Mouse (Mus musculus): ENCODE measurements around the gene Galnt17. TPM values are rescaled to one million over a fixed set of nuclear protein-coding genes. Genes with fewer than 3 reads are reported as not detected.

Gene Galnt17
- polyA plus RNA-seq, 1 experiment from 2014 or later, result 0.29 TPM

DNA sequence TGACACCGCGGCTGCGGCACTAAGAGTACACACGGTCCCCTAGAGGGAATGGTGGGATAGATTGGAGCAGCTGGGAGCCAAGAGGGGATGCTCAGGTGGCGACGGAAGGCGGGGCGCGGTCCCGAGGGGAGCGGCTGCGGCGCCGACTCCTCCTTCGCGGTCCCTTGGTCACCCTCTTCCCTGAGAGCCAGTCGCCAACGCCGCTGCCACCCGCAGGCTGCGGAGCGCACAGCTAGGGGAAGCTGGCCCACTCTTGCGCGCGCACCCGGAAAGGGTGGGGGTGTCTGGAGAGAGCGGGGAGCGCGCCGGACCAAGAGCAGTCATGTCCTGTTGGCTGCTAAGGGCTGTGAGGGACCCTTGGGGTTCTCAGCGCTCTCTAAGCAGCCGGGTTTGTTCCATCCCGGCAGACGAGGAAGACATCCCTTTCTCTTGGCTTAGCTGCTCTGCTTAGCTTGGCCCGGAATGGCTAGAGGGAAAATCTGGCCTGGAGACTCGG lies 593 bp downstream of the Galnt17 start:
- Histone ChIP-seq H3K4me3 (ENCODE audit: low read depth, low read length) (peak overlapping the region; percentile 42), H3K27ac (ENCODE audit: low read depth, low read length) (no peak overlapping the region), H3K9me3 (ENCODE audit: control insufficient read depth) (no peaks in the 10 kb centered on the region), H3K9ac (ENCODE audit: low read depth, low read length) (0 out of 2 replicates have a peak overlapping the region, but pooled peaks have one; percentile 2), H3K36me3 (ENCODE audit: control insufficient read depth, insufficient read depth) (no peaks in the 10 kb centered on the region), H3K4me1 (replicated peaks; ENCODE audit: control insufficient read depth, insufficient read depth, low read length) (no peaks in the 10 kb centered on the region), H3K4me2 (replicated peaks; ENCODE audit: low read depth) (peak overlapping the region; percentile 72), H3K27me3 (replicated peaks; ENCODE audit: control insufficient read depth, insufficient read depth, low read length) (peaks cover 20% of the 10 kb centered on the region)
- peak; percentile 42; the same call in 1 of the 2 replicates for TF ChIP-seq CTCF (IDR thresholded peaks at IDR 0.05; ENCODE audit: low read depth)
- ATAC-seq, result peak; percentile 19; the same call in 1 of the 2 replicates
- WGBS, result 1% methylated on average over 36 of the region's 36 CpGs

DNA sequence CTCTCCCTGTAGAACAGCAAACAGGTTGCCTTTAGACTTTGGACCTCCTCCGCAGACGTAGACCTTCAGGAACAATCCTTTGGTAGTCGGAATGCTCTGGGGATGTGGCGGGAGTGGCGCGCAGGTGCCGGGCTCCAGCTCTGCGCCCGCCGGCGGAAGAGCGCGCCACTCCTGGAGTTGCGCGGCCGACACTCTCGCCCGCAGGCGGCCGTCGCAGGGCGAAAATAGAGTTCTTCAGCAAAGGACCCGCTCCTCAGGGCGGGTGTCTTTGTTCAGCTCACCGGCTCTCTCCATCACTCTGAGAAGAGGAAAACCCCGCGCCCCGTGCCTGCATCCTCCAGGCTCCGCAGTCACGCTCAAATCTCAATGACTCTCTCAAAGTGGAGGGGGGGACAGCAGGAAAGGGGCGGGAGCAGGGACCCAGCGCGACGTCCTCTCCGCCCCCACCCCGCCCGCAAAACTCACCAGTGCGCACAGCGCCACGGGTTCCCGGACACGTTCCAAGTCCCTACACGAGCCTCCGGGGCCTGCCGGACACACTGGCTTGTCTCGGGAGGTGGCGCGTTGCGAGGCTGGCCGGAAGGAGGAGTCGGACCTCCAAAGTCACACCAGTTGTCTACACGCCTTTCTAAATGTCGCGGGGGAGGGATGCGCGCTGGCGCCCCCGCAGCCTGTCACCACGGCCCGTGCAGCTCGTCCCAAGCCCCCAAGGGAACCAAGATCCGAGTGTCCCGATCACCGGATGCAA lies 1.2 kb downstream of the Galnt17 start:
- no peaks in the 10 kb centered on the region for H3K36me3 ChIP-seq (ENCODE audit: control insufficient read depth, insufficient read depth)
- H3K9ac ChIP-seq (ENCODE audit: low read depth, low read length), result 0 out of 2 replicates have a peak overlapping the region, but pooled peaks have one; percentile 2
- H3K27ac ChIP-seq (ENCODE audit: low read depth, low read length), result no peak overlapping the region
- WGBS, result under 1% methylated on average over 64 of the region's 64 CpGs
- peaks cover 20% of the 10 kb centered on the region for H3K27me3 ChIP-seq (replicated peaks; ENCODE audit: control insufficient read depth, insufficient read depth, low read length)
- no peak for ATAC-seq
- H3K4me1 ChIP-seq (replicated peaks; ENCODE audit: control insufficient read depth, insufficient read depth, low read length), result no peaks in the 10 kb centered on the region
- peak overlapping the region; percentile 42 for H3K4me3 ChIP-seq (ENCODE audit: low read depth, low read length)
- H3K4me2 ChIP-seq (replicated peaks; ENCODE audit: low read depth), result peak overlapping the region; percentile 72
- TF ChIP-seq CTCF (IDR thresholded peaks at IDR 0.05; ENCODE audit: low read depth), result no peak
- no peaks in the 10 kb centered on the region for H3K9me3 ChIP-seq (ENCODE audit: control insufficient read depth)

DNA sequence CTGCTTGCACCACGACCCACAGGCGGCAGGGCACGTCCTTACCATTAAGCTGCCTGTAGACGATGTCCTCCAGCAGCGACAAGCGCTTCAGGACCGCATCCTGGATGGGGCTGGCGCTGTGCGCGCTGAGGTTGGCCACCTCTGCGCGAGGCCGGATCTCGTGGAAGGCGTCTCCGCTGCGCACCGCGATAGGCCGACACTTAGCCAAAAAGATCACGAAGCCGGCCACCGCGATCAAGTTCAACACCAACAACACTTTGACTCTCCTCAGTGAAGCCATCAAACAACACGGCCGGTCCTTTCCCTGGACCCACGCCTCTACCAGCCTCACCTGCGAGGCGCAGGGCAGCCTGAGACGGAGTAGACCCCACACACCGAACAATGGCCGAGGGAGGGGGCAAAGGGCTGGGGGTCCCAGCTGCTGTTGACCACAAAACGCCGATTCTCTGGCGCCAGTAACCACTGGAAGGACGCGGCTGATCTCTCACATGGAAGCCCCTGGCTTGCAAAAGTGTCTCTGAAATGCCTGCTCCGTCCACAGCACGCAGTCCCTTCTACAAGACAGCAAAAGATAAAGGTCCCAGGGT lies 1.9 kb downstream of the Galnt17 start:
- Histone ChIP-seq H3K4me2 (replicated peaks; ENCODE audit: low read depth) (peak overlapping the region; percentile 72), H3K9ac (ENCODE audit: low read depth, low read length) (no peak overlapping the region), H3K36me3 (ENCODE audit: control insufficient read depth, insufficient read depth) (no peaks in the 10 kb centered on the region), H3K27me3 (replicated peaks; ENCODE audit: control insufficient read depth, insufficient read depth, low read length) (peaks cover 20% of the 10 kb centered on the region), H3K4me1 (replicated peaks; ENCODE audit: control insufficient read depth, insufficient read depth, low read length) (no peaks in the 10 kb centered on the region), H3K4me3 (ENCODE audit: low read depth, low read length) (peak overlapping the region; percentile 42), H3K27ac (ENCODE audit: low read depth, low read length) (no peak overlapping the region), H3K9me3 (ENCODE audit: control insufficient read depth) (no peaks in the 10 kb centered on the region)
- TF ChIP-seq CTCF (IDR thresholded peaks at IDR 0.05; ENCODE audit: low read depth), result no peak
- ATAC-seq, result no peak
- WGBS, result under 1% methylated on average over 39 of the region's 39 CpGs

DNA sequence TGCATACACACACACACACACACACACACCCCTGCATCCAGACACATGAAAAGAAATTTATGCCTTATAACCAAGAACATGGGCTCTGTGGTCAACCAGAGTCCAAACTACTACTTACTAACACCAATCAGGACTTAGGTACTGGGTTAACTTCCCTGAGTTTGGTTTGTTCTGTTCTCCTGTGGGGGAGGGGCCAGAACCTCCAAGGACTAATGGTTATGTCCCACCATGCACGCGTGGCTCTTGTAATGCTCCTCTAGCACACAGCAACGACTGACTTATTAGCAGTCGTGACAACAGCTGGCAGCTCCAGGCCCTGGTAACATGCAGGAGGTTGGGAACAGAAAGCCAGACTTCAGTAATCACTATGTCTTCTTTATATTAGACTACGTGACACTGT lies 3.1 kb downstream of the Galnt17 start:
- Histone ChIP-seq H3K27me3 (replicated peaks; ENCODE audit: control insufficient read depth, insufficient read depth, low read length) (peaks cover 20% of the 10 kb centered on the region), H3K9me3 (ENCODE audit: control insufficient read depth) (no peaks in the 10 kb centered on the region), H3K4me3 (ENCODE audit: low read depth, low read length) (no peak overlapping the region), H3K36me3 (ENCODE audit: control insufficient read depth, insufficient read depth) (no peaks in the 10 kb centered on the region), H3K27ac (ENCODE audit: low read depth, low read length) (no peak overlapping the region), H3K4me2 (replicated peaks; ENCODE audit: low read depth) (no peak overlapping the region), H3K4me1 (replicated peaks; ENCODE audit: control insufficient read depth, insufficient read depth, low read length) (no peaks in the 10 kb centered on the region), H3K9ac (ENCODE audit: low read depth, low read length) (no peak overlapping the region)
- 50% methylated on average over 5 of the region's 5 CpGs for WGBS
- TF ChIP-seq CTCF (IDR thresholded peaks at IDR 0.05; ENCODE audit: low read depth), result no peak
- no peak for ATAC-seq

DNA sequence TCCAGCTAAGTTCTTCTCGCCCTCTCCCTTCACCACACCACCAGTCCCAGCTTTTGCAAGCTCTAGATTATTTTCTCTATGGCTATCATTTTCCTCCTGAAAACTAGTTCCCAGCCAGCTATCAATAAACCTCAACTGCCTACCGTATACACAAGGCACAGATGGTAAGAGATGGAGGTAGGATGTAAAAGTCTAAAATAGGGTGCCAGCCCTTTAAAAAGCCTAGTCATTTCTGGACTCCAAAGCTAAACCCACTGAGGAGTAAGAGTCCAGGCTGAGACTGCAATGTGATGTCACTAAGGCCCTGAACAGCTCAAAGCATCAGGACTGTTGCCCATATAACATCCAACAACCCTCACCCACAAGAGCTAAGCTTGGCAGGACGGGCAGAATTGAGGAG lies 6.8 kb downstream of the Galnt17 start:
- Histone ChIP-seq H3K36me3 (ENCODE audit: control insufficient read depth, insufficient read depth) (no peaks in the 10 kb centered on the region), H3K27ac (ENCODE audit: low read depth, low read length) (no peak overlapping the region)
- ATAC-seq, result no peak

DNA sequence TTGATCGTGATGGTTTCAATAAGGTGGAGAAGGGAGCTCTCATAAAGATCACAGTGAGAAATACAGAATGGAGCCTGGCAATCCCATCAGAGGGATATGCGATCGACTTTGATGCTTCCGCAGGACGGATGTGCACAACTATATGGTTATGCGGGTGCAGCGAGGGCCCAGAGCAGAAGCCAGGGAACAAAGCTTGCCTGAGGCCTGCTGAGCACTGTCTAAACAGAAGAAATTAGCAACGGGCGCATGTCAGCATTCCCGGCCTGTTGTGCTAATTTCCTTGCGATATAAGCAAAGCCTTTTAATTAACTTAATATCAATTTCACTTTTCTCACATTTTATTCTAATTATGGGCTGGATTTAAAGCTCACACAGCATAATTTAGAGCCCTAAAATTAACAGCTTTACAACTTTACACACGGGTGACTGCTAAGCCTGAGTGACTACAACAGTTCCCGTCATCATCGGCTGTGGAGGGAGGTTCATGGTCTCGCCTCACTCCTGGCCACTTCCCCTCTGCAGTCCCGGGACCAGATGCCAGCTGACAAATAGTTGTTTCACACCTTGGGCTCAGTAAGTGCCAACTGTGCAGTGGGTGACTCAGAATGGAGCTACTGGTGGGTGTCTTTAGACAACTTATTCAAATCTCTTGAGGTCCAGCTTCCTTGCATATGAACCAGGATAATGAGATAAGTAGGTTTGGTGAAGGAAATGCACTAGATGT lies 14.4 kb downstream of the Galnt17 start:
- Histone ChIP-seq H3K4me3 (ENCODE audit: low read depth, low read length) (no peak overlapping the region), H3K27me3 (replicated peaks; ENCODE audit: control insufficient read depth, insufficient read depth, low read length) (no peaks in the 10 kb centered on the region), H3K27ac (ENCODE audit: low read depth, low read length) (no peak overlapping the region), H3K4me2 (replicated peaks; ENCODE audit: low read depth) (no peak overlapping the region), H3K4me1 (replicated peaks; ENCODE audit: control insufficient read depth, insufficient read depth, low read length) (no peaks in the 10 kb centered on the region), H3K9me3 (ENCODE audit: control insufficient read depth) (no peaks in the 10 kb centered on the region), H3K36me3 (ENCODE audit: control insufficient read depth, insufficient read depth) (no peaks in the 10 kb centered on the region), H3K9ac (ENCODE audit: low read depth, low read length) (no peak overlapping the region)
- no peak for TF ChIP-seq CTCF (IDR thresholded peaks at IDR 0.05; ENCODE audit: low read depth)
- WGBS, result 87% methylated on average over 16 of the region's 16 CpGs
- no peak for ATAC-seq

More for the DNA sequence above, 6.8 kb downstream of the Galnt17 start:
- H3K4me3 ChIP-seq (ENCODE audit: low read depth, low read length), result no peak overlapping the region
- H3K4me2 ChIP-seq (replicated peaks; ENCODE audit: low read depth), result no peak overlapping the region
- WGBS, result 82% methylated on average over 3 of the region's 3 CpGs
- peaks cover 5% of the 10 kb centered on the region for H3K27me3 ChIP-seq (replicated peaks; ENCODE audit: control insufficient read depth, insufficient read depth, low read length)
- H3K4me1 ChIP-seq (replicated peaks; ENCODE audit: control insufficient read depth, insufficient read depth, low read length), result no peaks in the 10 kb centered on the region
- no peak for TF ChIP-seq CTCF (IDR thresholded peaks at IDR 0.05; ENCODE audit: low read depth)
- no peak overlapping the region for H3K9ac ChIP-seq (ENCODE audit: low read depth, low read length)
- no peaks in the 10 kb centered on the region for H3K9me3 ChIP-seq (ENCODE audit: control insufficient read depth)

Data from intestine, postnatal 0 days (tissue).